Mouse (Mus musculus): ENCODE results near the gene Nrp1. TPM values are rescaled to one million over a fixed set of nuclear protein-coding genes. Genes with fewer than 3 reads are reported as not detected.
A peak's percentile ranks its signal among the peaks of the same experiment; 100 is the strongest.

Nrp1 gene
- polyA plus RNA-seq, 1 experiment from 2014 or later, result 94.6 TPM

DNA sequence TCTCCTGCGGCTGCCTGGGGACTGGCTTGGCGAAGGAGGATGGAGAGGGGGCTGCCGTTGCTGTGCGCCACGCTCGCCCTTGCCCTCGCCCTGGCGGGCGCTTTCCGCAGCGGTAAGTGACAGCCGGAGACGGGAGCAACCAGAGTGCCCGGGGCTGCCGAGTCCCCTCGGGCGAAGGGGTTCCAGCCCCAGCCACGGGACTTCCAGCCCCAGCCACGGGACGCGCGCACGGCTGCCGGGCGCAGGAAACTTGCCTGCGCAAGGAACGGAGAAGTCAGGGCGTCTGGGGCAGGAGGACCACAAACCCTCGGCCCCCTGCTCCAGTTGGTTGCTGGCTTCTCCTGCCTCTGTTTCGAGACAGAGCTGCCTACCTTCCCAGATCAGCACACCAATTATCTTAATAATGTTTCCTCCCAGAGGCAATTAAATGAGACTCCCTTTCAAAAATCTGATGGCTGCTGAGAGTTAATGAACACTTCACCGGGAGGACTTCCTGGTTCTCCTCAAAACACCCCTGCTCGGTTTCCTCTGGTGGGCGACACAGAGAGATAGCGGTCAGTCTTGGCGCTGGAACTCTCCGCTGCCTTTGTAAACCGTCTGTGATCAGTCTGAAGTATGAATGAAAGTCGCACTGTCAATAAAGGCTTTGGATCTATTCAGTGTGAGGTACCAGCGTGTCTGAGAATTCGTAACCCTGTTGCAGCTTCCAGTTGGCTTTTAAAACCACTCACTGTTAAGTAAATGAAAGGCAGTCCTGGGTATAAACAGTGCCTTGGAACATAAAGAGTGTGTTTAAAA lies 1.3 kb downstream of the Nrp1 start:
- Histone ChIP-seq H3K9me3 (ENCODE audit: control insufficient read depth, low read length) (no peaks in the 10 kb centered on the region), H3K4me1 (ENCODE audit: control insufficient read depth, insufficient read depth, low read length) (peaks cover 6% of the 10 kb centered on the region; the same call in 1 of the 2 replicates), H3K27ac (replicated peaks; ENCODE audit: low read depth, low read length) (peak overlapping the region; percentile 96), H3K4me2 (ENCODE audit: low read depth, low read length) (peak overlapping the region; percentile 99), H3K27me3 (replicated peaks; ENCODE audit: control insufficient read depth, insufficient read depth, low read length) (no peaks in the 10 kb centered on the region), H3K9ac (ENCODE audit: low read depth, low read length) (peak overlapping the region; percentile 89), H3K4me3 (ENCODE audit: low read depth, low read length) (peak overlapping the region; percentile 79), H3K36me3 (ENCODE audit: control insufficient read depth, insufficient read depth, low read length) (no peaks in the 10 kb centered on the region)
- WGBS, result under 1% methylated on average over 23 of the region's 40 CpGs
- ATAC-seq (ENCODE audit: low read depth), result 0 out of 2 replicates have a peak, but pooled peaks have one; percentile 17
- DNase-seq (ENCODE audit: low spot score), result no peak

DNA sequence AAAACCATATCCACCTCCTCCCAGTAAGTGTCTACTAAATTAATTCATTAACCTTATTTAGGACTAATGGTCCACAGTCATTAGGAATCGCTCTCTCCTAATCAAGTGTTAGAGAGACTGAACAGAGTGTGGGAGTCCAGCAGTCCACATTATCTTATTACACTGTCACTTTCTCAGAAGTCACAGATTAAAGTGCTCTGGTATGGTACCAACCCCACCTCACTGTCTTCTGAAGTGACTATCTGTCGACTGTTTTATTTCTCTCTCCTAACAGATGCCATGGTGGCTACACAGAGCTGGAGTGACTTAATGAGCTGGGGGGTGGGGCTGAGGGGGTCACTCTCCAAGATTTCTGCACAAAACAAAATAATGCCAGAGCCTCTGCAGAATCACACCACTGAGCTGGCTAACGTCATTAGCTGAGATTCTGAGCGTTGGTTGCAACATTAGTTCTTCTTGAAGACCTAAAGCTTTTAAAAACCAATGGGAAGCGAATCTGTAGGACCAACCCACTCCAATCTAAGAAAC lies 3.0 kb downstream of the Nrp1 start:
- Histone ChIP-seq H3K36me3 (ENCODE audit: control insufficient read depth, insufficient read depth, low read length) (no peaks in the 10 kb centered on the region; the same call in 1 of the 2 replicates), H3K4me1 (ENCODE audit: control insufficient read depth, insufficient read depth, low read length) (peaks cover 13% of the 10 kb centered on the region; the same call in 1 of the 2 replicates), H3K4me2 (ENCODE audit: low read depth, low read length) (peak overlapping the region; percentile 99), H3K9ac (ENCODE audit: low read depth, low read length) (peak overlapping the region; percentile 89), H3K27ac (replicated peaks; ENCODE audit: low read depth, low read length) (no peak overlapping the region), H3K27me3 (replicated peaks; ENCODE audit: control insufficient read depth, insufficient read depth, low read length) (no peaks in the 10 kb centered on the region), H3K9me3 (ENCODE audit: control insufficient read depth, low read length) (no peaks in the 10 kb centered on the region), H3K4me3 (ENCODE audit: low read depth, low read length) (peak overlapping the region; percentile 79)
- WGBS, result 42% methylated on average over 5 of the region's 5 CpGs
- ATAC-seq (ENCODE audit: low read depth) (no peak), DNase-seq (ENCODE audit: low spot score) (no peak)

GRCm38 (mm10) chr8:128362940-128363595 lies 4.7 kb downstream of the Nrp1 start:
- WGBS, result 11% methylated on average over 11 of the region's 11 CpGs
- no peaks in the 10 kb centered on the region; the same call in 1 of the 2 replicates for H3K36me3 ChIP-seq (ENCODE audit: control insufficient read depth, insufficient read depth, low read length)
- H3K9me3 ChIP-seq (ENCODE audit: control insufficient read depth, low read length), result no peaks in the 10 kb centered on the region
- no peak for ATAC-seq (ENCODE audit: low read depth)
- DNase-seq (ENCODE audit: low spot score), result peak; percentile 89
- peaks cover 8% of the 10 kb centered on the region; the same call in 1 of the 2 replicates for H3K4me1 ChIP-seq (ENCODE audit: control insufficient read depth, insufficient read depth, low read length)
- H3K27ac ChIP-seq (replicated peaks; ENCODE audit: low read depth, low read length), result no peak overlapping the region
- peak overlapping the region; percentile 99 for H3K4me2 ChIP-seq (ENCODE audit: low read depth, low read length)
- H3K27me3 ChIP-seq (replicated peaks; ENCODE audit: control insufficient read depth, insufficient read depth, low read length), result no peaks in the 10 kb centered on the region
- peak overlapping the region; percentile 79 for H3K4me3 ChIP-seq (ENCODE audit: low read depth, low read length)
- H3K9ac ChIP-seq (ENCODE audit: low read depth, low read length), result peak overlapping the region; percentile 0; the same call in 1 of the 2 replicates

DNA sequence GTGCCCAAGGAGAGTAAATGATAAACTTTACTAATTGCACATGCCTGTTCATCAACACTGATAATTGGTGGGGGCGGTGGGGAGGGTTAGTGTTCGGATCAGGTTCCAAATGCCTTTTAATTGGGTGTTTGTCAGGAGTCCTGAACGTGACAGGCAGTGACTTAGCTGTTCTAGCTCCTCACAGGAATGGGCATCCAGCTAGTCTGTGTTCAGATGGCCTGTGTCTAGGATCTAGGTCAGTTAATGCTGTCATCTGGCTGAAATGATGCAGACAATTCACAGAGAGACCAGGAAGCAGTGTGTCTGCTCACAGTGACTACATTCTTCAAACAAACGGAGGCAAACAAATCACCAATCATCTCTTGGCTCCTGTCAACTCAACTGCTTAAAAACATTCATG lies 12.1 kb downstream of the Nrp1 start:
- 65% methylated on average over 4 of the region's 4 CpGs for WGBS
- Histone ChIP-seq H3K4me2 (ENCODE audit: low read depth, low read length) (no peak overlapping the region), H3K9me3 (ENCODE audit: control insufficient read depth, low read length) (no peaks in the 10 kb centered on the region), H3K4me3 (ENCODE audit: low read depth, low read length) (no peak overlapping the region), H3K9ac (ENCODE audit: low read depth, low read length) (no peak overlapping the region), H3K36me3 (ENCODE audit: control insufficient read depth, insufficient read depth, low read length) (peaks cover 12% of the 10 kb centered on the region; the same call in 1 of the 2 replicates), H3K27ac (replicated peaks; ENCODE audit: low read depth, low read length) (no peak overlapping the region), H3K27me3 (replicated peaks; ENCODE audit: control insufficient read depth, insufficient read depth, low read length) (no peaks in the 10 kb centered on the region), H3K4me1 (ENCODE audit: control insufficient read depth, insufficient read depth, low read length) (peaks cover 23% of the 10 kb centered on the region)
- no peak for DNase-seq (ENCODE audit: low spot score)
- no peak for ATAC-seq (ENCODE audit: low read depth)

DNA sequence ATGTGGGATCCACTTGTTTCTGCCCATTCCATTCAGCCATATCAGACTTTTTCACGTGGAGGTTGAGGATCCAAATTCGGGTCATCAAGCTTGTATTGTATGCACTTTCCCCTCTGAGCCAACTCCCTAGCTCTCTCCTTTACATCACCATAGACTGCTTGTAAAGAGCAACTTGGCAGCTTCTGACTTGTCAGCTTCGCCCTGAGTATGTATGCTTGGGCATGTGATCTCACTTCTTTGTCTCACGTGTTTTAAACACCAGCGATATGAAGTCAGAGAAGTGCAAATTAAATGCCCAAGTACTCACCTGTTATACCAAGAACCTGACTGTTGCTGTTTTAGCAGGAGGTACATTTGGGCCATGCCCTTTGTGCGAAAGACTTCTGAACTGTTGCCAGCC lies 12.6 kb downstream of the Nrp1 start:
- 79% methylated on average over 6 of the region's 6 CpGs for WGBS

GRCm38 (mm10) chr8:128371789-128372188 lies 13.4 kb downstream of the Nrp1 start:
- no peak overlapping the region for H3K4me3 ChIP-seq (ENCODE audit: low read depth, low read length)
- 0 out of 2 replicates have a peak, but pooled peaks cover 12% of the 10 kb centered on the region for H3K36me3 ChIP-seq (ENCODE audit: control insufficient read depth, insufficient read depth, low read length)
- no peaks in the 10 kb centered on the region for H3K27me3 ChIP-seq (replicated peaks; ENCODE audit: control insufficient read depth, insufficient read depth, low read length)
- H3K9ac ChIP-seq (ENCODE audit: low read depth, low read length), result no peak overlapping the region
- no peak overlapping the region for H3K4me2 ChIP-seq (ENCODE audit: low read depth, low read length)
- 78% methylated on average over 3 of the region's 3 CpGs for WGBS
- H3K4me1 ChIP-seq (ENCODE audit: control insufficient read depth, insufficient read depth, low read length), result peaks cover 17% of the 10 kb centered on the region; the same call in 1 of the 2 replicates
- ATAC-seq (ENCODE audit: low read depth) (no peak), DNase-seq (ENCODE audit: low spot score) (no peak)
- H3K27ac ChIP-seq (replicated peaks; ENCODE audit: low read depth, low read length), result no peak overlapping the region
- no peaks in the 10 kb centered on the region for H3K9me3 ChIP-seq (ENCODE audit: control insufficient read depth, low read length)

More for the DNA sequence above, 12.6 kb downstream of the Nrp1 start:
- Histone ChIP-seq H3K36me3 (ENCODE audit: control insufficient read depth, insufficient read depth, low read length) (0 out of 2 replicates have a peak, but pooled peaks cover 12% of the 10 kb centered on the region), H3K27ac (replicated peaks; ENCODE audit: low read depth, low read length) (no peak overlapping the region), H3K4me2 (ENCODE audit: low read depth, low read length) (no peak overlapping the region), H3K9me3 (ENCODE audit: control insufficient read depth, low read length) (no peaks in the 10 kb centered on the region), H3K4me3 (ENCODE audit: low read depth, low read length) (no peak overlapping the region), H3K4me1 (ENCODE audit: control insufficient read depth, insufficient read depth, low read length) (peaks cover 21% of the 10 kb centered on the region), H3K9ac (ENCODE audit: low read depth, low read length) (no peak overlapping the region), H3K27me3 (replicated peaks; ENCODE audit: control insufficient read depth, insufficient read depth, low read length) (no peaks in the 10 kb centered on the region)
- ATAC-seq (ENCODE audit: low read depth), result no peak
- DNase-seq (ENCODE audit: low spot score), result no peak

DNA sequence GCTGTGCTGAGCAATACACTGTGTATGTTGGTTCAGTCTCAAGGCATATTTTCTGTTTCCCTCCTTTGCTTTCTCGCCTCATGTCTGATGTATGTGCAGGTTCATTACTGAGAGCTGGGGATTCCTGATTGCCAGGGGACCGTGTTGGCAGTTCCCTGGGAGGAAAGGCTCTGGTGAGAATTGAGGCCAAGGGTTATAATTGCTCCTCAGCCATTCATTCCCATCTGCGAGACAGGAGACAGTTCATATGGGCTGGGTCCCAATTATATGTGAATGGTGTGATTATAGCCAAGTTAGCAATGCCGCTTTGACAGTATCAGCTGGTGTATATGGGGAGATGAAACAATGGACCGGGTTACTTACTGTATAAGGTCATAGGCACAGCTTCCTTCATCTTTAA lies 14.3 kb downstream of the Nrp1 start:
- WGBS, result 77% methylated on average over 5 of the region's 5 CpGs
- no peak overlapping the region for H3K27ac ChIP-seq (replicated peaks; ENCODE audit: low read depth, low read length)
- ATAC-seq (ENCODE audit: low read depth), result peak; percentile 62

GRCm38 (mm10) chr8:128373418-128373817 lies 15.0 kb downstream of the Nrp1 start:
- ATAC-seq (ENCODE audit: low read depth), result no peak
- no peak for DNase-seq (ENCODE audit: low spot score)
- no peak overlapping the region for H3K9ac ChIP-seq (ENCODE audit: low read depth, low read length)
- no peaks in the 10 kb centered on the region for H3K27me3 ChIP-seq (replicated peaks; ENCODE audit: control insufficient read depth, insufficient read depth, low read length)
- H3K4me3 ChIP-seq (ENCODE audit: low read depth, low read length), result no peak overlapping the region
- H3K9me3 ChIP-seq (ENCODE audit: control insufficient read depth, low read length), result no peaks in the 10 kb centered on the region
- H3K4me2 ChIP-seq (ENCODE audit: low read depth, low read length), result no peak overlapping the region
- H3K36me3 ChIP-seq (ENCODE audit: control insufficient read depth, insufficient read depth, low read length), result 0 out of 2 replicates have a peak, but pooled peaks cover 12% of the 10 kb centered on the region
- H3K4me1 ChIP-seq (ENCODE audit: control insufficient read depth, insufficient read depth, low read length), result peaks cover 19% of the 10 kb centered on the region
- H3K27ac ChIP-seq (replicated peaks; ENCODE audit: low read depth, low read length), result no peak overlapping the region
- 88% methylated on average over 6 of the region's 6 CpGs for WGBS

More for the DNA sequence above, 14.3 kb downstream of the Nrp1 start:
- Histone ChIP-seq H3K36me3 (ENCODE audit: control insufficient read depth, insufficient read depth, low read length) (0 out of 2 replicates have a peak, but pooled peaks cover 12% of the 10 kb centered on the region), H3K9ac (ENCODE audit: low read depth, low read length) (no peak overlapping the region), H3K4me1 (ENCODE audit: control insufficient read depth, insufficient read depth, low read length) (peaks cover 19% of the 10 kb centered on the region), H3K4me3 (ENCODE audit: low read depth, low read length) (no peak overlapping the region), H3K27me3 (replicated peaks; ENCODE audit: control insufficient read depth, insufficient read depth, low read length) (no peaks in the 10 kb centered on the region), H3K9me3 (ENCODE audit: control insufficient read depth, low read length) (no peaks in the 10 kb centered on the region), H3K4me2 (ENCODE audit: low read depth, low read length) (no peak overlapping the region)
- DNase-seq (ENCODE audit: low spot score), result no peak

All from embryonic facial prominence, embryonic 14.5 days (tissue).